Comparison of ENCODE assay signal across 8 mouse cellular contexts in the genomic region with DNA sequence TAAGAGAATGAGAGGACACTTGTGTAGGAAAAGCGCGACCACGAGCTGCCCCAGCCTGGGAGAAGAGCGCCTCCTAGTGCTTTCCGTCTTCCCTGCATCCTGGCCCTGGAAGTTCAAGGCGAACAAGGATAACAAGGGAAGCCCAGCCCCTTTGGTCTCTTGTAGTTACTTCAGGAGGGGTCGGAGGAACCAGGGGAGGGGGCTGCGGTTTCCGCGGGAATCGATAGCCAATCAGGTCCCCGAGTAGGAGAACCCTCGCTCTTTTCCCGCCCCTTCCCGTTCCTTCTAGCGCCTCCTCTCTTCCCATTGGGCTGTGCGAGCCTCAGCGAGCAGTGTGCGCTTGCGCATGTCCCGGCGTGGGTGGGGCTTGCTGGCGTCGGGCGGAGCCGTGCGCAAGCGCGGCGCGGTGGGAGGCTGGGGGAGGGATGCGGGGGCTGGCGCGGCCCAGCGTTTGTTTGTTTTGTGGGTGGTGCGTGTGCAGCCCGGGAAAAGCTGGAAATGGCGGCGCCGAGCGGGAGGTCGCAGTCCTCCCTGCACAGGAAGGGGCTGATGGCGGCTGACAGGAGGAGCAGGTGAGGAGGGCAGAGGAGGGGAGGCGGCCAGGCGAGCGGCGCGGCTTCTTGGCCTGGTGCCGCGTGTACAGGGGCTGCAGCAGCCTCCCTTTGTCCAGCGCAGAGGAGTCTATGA. TPM values are rescaled to one million over a fixed set of nuclear protein-coding genes. Genes with fewer than 3 reads are reported as not detected.
DNase-seq lines count a peak whose midpoint lies in the region; ATAC-seq lines count a peak whose summit lies in the region.

A gene (plus strand): TSS at position 360 of the 687 bp plus-strand sequence.

- DNase-seq in adrenal gland, adult (ENCODE audit: inconsistent age in 2 of 2, low spot score in 1 of 2), result peak; percentile 99
- DNase-seq in embryo, embryonic 10.5 days (ENCODE audit: low spot score), result peak; percentile 100
- peak; percentile 98 for DNase-seq in gastrocnemius, postnatal 14 days
- DNase-seq in left cerebral cortex, postnatal 10 days (ENCODE audit: extremely low spot score in 1 of 2, low spot score in 2 of 2), result peak; percentile 98 to 99
- peak; percentile 98 for DNase-seq in right cerebral cortex, postnatal 25 days
- peak; percentile 97 to 98 for DNase-seq in urinary bladder, postnatal 4 days (ENCODE audit: low spot score in 2 of 2)

- ATAC-seq in inflammation-experienced regulatory T-cells, adult 6 months, result peak; percentile 89
- ATAC-seq in megakaryocyte-erythroid progenitor cell, adult 5-6 weeks (replicated peaks; ENCODE audit: low FRiP score, low TSS enrichment, poor library complexity, severe bottlenecking), result peak; percentile 93

- intact Hi-C loops in gastrocnemius, postnatal 14 days (cut with DNase I; ENCODE audit: low total_unique reads), result loop anchor here (5.0 kb wide), 1 partner anchor 37 kb away; no protein-coding TSS in a partner anchor
- intact Hi-C loops in left cerebral cortex, postnatal 10 days (cut with DNase I), result loop anchor here (5.0 kb wide), 3 partner anchors 37 to 657 kb away; a partner anchor contains a TSS

RNA-seq across cellular contexts. Expression of the gene that starts here (rescaled TPM):
- 1 to 10 TPM; 6.7 to 7.6 TPM for total RNA-seq in gastrocnemius, postnatal 14 days (2021)
- polyA plus RNA-seq in inflammation-experienced regulatory T-cells, adult 6 months (2017; shearing (Covaris generic)), result 10 to 100 TPM; 46.6 to 55.8 (median 52.1) TPM
- total RNA-seq in left cerebral cortex, postnatal 10 days (2021), result 10 to 100 TPM; 29.7 to 35.5 TPM
- 68.3 and 86.6 TPM in 2 replicates for total RNA-seq in megakaryocyte-erythroid progenitor cell, adult 5-6 weeks (2014; fragmentation: Nextera tagmentation)
- total RNA-seq in megakaryocyte-erythroid progenitor cell, adult 5-6 weeks (2017), result 51.2 and 76.1 TPM in 2 replicates

Comparison
In these comparisons a context has a peak if more than half of its experiments do, and no peak if none do; other contexts are left out.
1. Peak in every context shown above with its lines: DNase-seq and ATAC-seq.